Mouse (Mus musculus) gastrocnemius, postnatal 10 days (tissue): ENCODE measurements around the gene Gm10642. TPM values are rescaled to one million over a fixed set of nuclear protein-coding genes. Genes with fewer than 3 reads are reported as not detected.
A peak's percentile ranks its signal among the peaks of the same experiment; 100 is the strongest.

Experiments used
- DNase-seq: peaks from one replicate; pipeline ENCODE4 v3.0.0; 2021; ENCODE audit warnings: mixed read lengths
- long read RNA-seq, 2 experiments: library from polyadenylated mRNA; stranded (forward); transcript quantifications; one replicate each; pipeline ENCODE4 v2.0.0; 2021
- total RNA-seq, 2 experiments: library from RNA; stranded (reverse); gene quantifications; 2 replicates each; pipeline ENCODE4 v1.2.3; 2021

The Gm10642 gene
- total RNA-seq: under 1 TPM; 0.52 to 0.56 TPM
- long read RNA-seq, experiment 1: 0 reads
- long read RNA-seq, experiment 2: 0 reads

DNA sequence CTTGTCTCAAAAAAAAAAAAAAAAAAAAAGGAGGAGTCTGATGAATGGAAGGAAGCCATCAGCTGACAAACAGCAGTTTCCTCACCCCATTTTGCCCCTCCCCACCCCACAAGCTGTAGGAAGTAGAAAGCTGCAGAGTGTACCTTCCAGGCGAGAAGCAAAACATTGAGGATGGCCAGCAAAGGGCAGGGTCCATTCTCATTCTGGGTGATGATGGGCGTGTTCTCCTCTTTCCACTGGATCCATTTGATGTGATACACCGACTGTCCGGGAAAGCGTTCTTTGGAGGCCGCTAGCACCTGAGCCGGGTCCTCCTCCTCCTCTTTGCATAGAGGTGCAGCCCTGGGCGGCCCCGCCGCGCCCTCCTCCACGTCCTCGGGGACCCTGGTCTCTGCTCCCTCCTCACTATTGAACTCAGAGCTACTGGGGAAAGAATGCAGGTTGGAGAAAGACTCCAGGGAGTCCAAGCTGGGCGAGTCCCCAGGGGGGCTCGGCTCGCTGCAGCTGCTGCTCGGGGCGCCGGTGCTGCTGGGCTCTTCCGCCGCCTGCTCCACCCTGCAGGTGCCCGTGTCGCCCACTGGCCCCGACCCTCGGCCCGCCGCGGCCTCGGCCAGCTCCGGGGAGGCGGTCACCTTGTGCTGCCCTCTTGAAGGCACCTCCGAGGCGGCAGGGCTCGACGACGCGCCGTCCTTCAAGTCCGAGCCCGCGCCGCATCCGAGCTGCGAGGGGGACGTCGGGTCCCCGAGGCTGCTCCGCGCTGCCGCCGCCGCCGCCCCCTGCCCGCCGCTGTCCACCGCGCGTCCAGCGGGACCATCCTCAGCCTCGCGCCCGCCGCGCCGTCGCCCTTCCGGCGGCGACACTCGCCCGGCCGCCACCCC, at the start of gene Gm10642:
TSS of gene Gm10642 (plus strand) at position 122 of the 878 bp plus-strand sequence.
- peak; percentile 34 for DNase-seq

DNA sequence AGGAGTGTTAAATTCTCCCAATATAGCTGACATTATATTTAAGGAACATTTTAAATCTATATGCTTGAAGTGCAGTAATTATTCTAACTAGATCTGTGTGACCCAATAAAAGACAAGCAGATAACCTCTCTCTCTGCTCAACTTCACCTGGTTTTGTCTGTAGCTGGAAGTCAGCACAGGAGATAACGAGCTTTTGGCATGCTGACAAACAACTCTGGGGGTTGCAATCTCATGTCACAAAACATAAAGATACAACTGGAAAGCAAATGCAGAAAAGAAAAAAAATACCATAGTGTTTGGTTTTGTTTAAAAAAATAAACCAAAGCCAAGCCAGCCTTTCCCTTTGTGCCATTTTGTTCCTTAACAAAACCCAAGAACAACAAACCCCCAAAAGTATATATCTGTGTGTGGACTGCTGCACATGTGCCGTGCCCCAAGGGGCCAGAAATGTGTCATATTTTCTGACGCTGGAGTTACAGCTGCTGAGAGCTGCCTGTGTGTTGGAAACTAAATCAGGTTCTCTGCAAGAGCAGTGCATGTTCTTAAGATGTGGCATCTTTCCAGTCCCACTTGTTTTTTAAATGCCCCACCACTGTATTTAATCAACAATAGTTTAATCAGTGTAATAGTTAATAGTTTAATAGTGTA, 44.9 kb upstream of the Gm10642 start:
- DNase-seq: no peak

DNA sequence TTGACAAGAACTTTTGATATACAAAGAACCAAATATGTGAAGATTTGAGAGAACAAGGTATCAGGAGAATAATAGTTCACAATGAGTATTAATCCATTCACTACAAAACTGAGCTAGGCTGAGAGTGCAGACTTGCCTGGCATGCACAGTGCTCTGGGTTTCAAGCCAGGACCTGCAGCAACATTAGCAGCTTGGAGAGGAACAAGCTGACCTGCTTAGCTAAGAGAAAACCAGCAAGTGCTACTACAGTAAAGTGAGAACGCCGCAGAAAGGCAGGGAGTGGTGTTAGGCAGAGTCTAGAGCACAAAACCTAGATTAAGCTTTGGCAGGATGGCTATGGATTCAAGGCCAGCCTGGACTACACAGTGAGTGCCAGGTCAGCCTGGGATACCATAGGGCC, 26.3 kb upstream of the Gm10642 start:
- no peak for DNase-seq

DNA sequence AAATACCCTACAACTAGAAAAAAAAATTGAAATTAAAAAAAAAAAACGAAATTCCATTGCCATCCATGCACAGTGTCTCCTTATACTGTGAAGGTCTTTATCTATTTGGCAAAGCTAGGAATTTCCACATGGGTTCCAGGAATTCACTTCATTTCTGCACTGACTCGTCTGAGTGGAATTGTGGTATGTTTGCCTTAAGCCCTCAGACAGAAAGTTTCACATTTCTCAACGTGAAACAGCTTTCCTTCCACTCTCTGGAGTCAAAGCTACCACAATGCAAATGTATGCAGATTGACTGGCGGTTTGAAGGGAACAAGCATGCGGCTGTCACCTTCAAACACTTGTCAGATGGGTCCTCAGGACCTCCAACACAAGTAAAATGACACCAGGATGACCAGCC, 24.4 kb upstream of the Gm10642 start:
- no peak for DNase-seq

DNA sequence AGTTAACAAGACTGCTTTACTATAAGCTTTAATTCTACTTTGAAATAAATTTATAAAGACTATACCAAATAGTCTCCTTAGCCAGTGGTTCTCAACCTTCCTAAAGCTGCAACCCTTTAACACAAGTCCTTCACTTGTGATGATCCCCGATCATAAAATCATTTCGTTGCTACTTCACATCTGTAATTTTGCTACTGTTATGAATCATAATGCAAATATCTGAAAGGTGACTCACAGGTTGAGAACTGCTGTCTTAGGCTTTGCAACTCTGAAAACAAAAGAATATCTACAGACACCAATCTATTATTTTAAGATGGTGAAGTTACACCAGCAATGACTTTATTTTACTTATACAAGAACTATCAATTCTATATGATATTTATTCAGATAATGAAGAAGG, 19.3 kb upstream of the Gm10642 start:
- DNase-seq: no peak

DNA sequence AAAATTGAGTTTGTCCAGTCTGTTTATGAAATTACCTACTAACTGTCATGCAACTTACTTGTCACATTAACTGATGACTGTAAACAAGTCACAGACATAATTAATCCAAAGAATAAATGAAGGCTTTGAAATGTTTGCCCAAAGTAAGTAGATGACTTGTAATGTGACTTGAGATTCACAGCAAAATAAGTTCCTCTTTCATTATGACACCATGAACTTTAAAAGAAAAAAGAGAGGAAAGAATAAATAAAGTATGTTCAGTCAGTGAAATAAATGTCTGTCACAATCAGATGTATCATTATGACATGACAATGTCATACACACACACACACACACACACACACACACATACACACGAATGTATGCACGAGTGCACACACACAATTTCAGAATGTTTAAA, 5.8 kb upstream of the Gm10642 start:
- no peak for DNase-seq

DNA sequence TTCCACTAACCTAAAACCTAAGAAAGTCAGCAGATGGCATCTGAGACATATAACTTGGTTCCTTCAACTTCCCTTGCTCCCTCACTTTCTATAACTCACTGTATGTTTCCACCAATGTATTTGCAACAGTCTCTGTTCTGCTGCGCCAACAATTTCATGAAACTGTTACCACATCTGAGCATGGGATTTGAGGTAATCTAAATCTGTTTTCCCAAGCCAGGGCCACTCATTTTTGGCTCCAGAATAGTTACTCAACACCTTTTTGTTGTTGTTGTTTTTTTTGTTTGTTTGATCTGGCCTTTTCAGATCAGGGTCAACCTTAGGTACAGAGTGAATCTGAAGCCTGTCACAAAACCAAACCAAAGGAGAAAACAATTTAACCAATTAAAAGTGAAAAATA, 5.1 kb upstream of the Gm10642 start:
- DNase-seq: no peak

DNA sequence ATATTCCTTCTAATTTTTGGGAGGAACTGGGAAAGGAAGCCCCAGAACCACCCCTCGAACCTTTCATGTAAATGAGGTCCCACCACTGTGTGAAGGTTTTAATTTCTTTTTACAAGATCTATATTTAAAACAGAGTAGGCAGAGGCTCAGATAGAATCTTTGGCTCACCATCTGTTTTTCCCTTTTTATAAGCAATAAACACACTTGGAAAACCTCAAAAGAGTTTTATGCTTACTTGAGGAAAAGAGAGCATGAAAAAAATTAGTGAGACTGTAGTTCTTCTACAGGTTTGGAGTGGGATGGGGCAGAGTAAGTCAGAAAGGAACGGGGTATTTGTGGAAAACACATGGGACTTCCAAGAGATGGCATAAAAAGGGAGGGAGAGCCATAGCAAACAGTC, 3.8 kb upstream of the Gm10642 start:
- no peak for DNase-seq

DNA sequence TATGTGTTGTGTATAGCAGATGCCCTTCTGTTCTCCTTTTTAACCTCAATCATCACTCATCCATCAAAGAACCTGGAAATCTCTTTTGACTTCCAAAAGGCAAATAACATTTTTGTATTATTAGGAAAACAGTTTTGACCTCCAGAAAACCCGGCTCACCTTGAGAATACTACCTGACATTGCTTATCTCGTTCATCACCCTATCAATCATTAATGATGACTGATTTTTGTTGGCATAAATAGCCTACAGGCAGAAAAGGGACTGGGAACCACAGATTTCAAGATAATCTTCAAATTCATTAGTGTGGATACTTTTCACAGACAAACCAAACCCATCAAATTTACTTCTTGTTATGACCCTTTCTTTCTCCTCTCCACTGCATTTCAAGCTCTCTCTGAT, 2.2 kb upstream of the Gm10642 start:
- no peak for DNase-seq

DNA sequence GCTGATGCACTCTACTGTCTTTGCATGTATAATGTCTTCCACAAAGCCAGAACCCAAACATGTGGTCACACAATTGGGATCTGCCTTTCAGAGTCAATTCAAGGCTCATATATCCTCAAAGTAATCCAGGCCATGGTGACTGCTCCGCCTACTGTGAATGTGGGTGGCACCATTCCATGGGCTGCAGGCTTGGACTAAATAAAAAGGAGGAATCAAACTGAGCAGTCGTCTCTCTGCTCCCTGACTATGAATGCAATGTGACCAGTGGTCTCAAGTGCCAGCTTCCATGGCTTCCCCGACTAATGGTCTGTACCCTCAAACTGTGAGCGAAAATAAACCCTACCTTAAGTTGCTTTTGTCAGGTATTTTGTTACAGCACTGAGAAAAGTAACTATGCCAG, 1.6 kb upstream of the Gm10642 start:
- DNase-seq: no peak

DNA sequence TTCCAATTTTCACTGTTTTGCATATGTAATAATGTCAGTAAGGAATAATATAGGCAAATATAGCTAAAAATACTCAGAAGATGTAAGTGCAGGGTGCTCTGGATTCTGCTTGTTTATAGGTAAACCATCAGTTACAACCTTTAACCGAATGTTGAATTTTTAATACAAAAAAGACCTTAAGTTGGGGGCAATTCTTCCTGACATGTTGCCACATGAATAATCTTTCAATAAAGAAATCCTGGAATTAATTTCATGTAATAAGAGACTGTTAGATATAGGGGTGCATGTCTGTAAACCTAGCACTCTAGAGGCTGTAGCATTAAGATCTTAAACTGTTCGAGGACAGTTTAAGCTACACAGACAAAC, 304 bp upstream of the Gm10642 start:
- no peak for DNase-seq

DNA sequence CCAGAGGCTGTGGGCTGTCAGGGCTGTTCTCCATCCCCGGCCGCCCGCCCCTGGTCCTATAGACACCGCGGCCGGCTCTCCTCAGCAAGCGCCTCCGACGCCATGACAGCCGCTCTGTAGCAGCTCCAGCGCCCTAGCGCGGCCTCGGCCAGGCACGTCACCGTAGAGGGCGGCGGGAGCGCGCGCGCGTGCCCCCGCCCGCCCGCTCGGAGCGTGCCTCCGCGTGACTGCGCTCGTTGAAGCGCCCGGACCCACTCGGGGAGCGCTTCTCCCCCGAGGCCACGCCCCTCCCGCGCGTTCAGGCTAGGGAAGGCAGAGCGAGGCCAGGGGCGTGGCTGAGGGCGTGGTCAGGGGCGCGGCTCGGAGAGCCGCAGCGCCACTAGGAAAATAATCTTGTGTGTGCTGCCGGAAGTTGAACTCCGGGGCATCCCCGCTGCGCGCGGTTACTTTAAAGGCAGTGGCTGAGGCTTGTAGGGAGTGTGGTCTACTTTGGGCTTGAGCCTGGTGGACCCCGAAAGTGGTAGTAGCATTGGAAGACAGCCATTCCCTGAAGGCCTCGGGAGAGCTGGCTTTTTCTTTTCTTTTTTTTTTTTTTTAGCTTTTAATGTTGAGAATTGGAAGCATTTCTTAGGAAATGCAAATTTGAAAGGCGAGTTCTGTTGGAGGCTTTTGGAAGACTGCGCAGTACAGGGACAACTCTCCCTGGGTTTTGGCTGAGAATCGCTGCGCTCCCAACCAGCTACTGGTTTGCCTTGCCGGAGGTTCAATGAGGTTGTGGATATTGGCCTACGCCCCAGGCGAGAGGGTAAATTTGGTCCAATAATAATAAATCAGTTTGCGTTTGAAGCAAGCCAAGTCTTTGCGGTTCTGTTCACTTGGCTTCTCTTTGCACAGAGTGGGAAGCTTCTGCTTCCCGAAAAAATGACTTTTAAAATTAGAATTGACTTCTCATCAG, 1.2 kb downstream of the Gm10642 start, which contains the start of gene Mindy2:
TSS of gene Mindy2 (minus strand) at position 162 of the 955 bp plus-strand sequence.
- peak; percentile 99 for DNase-seq

DNA sequence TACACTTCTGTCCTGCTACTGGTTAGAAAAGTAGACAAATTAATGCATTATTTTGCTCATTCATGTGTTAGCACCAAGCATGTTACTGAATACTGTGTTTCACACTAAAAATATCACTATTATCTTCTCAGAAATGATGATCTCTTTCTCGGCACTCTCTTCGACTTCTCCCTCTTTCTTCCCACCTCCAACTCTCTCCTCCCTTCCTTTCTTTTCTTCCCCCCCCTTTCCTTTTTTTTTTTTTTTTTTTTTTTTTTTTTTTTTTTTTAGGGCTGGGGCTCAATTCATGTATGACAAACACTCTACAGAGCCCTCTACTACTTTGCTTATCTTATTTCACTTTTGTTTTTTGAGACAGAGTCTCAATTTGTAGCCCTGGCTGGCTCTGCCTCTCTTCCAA, 2.2 kb downstream of the Gm10642 start:
- DNase-seq: no peak

DNA sequence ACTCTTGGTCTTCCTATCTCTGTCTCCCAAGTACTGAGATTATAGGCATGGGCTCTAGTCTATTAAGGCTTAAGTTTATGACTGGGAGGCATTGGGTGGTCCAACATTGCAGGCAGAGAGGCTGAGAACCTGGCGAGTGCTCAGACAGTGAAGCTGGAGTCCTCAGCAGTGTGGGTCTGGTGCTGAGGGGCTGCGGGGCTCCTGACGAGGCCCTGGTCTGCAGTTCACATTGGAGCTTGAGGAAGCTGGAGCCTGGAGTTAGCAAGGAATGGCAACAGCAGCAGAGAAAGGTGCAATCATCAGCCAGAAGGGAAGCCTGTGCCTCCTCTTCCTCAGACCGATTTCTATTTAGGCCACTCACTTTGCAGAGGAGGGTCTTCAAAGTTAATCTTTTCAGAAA, 8.8 kb downstream of the Gm10642 start:
- DNase-seq: no peak

DNA sequence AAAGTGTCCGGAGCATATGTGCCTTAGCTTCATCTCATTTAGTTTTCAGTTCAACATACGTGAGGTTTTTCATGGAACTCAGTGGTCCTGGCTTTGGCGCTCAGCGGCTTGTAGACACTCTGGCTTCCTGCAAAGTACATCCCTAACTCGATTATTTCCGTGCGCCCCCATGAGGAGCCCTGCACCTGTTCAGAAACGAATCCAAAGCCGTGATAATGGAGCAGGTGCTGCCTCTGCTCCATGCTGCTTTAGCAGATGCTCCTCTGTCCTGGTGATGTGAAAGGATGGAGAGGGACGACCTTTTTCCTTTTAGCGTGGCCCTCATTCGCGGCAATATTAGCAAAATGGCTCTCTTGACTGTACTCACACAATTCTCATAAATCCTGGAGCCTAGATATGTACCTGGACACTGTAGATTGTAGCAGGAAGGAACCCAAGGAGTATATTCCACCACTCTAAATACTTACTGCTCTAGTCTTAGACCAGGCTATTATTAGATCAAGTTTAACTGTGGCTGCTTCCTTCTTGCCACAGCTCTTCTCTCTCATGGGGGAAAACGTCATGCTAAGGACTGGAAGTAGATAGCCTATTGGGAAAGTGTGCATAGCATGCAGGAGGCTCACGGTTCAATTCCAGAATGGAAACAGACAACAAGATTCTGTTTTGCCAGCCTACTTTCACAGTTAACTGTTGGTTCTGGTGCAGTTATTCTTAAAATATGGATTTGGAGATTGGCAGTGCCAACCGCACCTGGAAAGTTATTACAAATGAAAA, 9.5 kb downstream of the Gm10642 start:
- no peak for DNase-seq

DNA sequence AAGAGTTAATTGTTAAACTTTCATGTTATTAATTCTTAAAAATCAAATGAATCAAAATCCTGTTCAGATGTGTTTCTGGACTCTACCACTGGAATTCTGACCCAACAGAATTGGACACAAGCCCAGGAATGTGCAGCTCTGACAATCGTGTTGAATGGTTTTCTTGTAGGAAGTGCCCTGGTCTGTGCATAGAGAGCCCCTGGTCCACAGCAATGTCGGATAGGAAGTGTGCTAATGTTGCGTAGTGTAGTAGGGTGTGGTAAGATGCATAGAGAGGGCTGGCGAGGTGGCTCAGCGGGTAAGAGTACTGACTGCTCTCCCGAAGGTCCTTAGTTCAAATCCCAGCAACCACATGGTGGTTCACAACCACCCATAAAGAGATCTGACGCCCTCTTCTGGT, 10.8 kb downstream of the Gm10642 start:
- no peak for DNase-seq

DNA sequence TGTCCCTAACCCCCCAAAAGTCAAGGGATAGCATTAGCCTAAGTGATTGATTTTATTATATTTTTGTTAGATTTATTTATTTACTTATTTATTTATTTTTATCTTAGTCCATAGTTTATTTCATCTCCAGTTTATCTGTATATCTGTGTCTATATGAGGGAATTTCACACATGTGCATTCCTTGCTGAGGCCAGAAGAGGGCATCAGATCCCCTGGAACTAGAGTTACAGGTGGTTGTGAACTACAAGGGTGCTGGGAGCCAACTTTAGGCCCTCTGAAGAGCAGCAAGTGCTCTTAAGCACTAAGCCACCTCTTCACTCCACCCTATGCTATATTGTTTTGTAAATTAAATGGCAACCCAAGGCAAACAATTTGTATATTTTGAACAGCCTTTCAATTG, 12.0 kb downstream of the Gm10642 start:
- no peak for DNase-seq

DNA sequence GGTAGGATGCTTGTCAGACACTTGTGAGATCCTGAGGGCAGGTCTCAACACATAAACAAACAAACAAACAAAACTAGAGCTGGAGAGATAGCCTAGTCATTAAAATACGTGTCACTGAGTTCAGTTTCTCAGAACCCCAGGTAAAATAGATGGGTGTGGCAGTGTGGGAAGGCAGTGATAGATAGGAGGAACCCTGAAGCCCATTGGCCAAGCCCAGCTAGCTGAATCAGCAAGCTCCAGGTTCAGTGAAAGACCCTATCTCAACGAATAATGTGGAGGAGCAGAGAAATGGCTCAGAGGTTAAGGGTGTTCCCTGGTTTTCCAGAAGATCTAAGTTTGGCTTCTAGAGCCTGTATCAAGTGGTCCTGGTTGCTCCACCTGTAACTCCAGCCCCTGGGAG, 13.1 kb downstream of the Gm10642 start:
- no peak for DNase-seq

DNA sequence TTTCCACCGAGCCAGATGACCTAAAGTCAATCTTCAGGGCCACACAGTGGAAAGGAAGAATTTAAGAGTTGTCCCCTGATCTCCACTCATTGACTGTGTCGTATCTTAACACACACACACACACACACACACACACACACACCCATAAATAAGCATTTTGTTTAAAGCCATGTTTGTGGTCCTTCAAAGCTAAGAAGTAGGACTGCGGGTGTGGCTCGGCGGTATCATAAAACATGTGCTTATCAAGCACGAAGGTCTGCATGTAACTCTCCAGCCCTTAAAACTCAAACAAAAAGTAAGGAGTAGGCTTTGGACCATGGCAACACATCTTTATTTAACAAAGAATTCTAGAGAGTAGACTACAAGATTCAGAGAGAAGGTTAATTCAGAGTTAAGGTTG, 14.3 kb downstream of the Gm10642 start:
- DNase-seq: no peak

DNA sequence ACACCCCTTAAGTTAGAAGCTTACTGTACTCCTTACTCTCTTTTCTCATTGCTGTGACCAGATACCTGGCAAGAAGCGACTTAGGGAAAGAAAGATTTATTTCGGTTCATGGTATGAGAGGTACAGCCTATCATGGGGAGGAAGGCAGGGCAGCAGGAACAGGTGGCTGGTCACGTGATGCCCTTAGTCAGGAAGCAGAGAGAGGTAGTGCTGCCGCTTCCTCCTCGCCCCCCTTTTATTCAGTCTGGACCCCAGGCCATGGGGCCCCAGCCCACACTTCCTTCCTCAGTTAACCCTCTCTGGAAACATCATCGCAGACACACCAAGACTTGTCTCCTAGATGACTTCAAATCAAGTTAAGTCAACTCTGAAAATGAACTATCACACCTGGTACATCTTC, 15.2 kb downstream of the Gm10642 start:
- no peak for DNase-seq

DNA sequence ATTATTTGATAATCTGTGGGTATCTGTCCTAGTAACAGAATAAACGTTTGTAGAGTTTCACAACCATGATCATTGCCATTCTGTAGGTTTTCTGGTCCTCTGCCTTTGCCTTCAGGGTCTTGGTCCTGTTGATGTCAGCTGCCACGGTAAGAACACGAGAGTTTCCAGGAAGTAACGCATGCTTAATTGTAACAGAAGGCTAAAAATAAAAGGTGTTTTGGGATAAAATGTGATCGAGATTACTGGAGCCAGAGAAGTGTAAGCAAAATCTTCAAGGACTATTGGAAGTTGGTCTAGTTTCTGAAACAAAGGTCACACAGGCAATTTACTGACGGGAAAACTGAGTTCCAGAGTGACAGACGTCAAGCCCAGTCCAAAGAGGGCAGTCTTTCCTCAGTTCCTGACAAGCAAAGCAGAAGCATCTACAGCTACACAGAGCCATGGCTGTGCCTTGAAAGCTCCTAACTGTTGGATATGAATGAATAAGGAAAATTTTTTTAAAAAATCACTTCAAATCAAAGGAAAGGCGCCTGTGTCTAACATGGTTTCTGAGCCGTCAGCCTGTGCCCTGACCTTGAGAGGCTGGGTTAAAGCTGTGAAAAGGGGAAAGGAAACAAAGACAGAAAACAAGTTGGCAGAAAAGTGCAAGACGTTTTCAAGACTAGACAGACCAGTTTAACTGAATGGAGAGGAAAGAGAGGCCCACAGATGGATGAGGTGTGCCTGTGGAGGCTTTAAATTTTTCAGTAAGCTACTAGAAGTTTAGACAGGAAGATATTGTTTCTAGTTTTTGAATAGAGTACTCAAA, 15.9 kb downstream of the Gm10642 start:
- no peak for DNase-seq
